Mouse (Mus musculus): Measurements from ENCODE around the gene Sox13.

GRCm38 (mm10) chr1:133417113-133417512 lies 7.1 kb downstream of the Sox13 start:
- TF ChIP-seq CTCF (IDR thresholded peaks at IDR 0.05; ENCODE audit: borderline replicate concordance, insufficient read depth, low read depth, low read length) (no peak), POLR2A (IDR thresholded peaks at IDR 0.05; ENCODE audit: borderline replicate concordance, insufficient read depth, low read length) (no peak)

Data from cerebellum, adult 2 months (tissue).